Mouse (Mus musculus) limb, embryonic 14.5 days (tissue): ENCODE results near the gene Dynlt1f. TPM values are rescaled to one million over a fixed set of nuclear protein-coding genes. Genes with fewer than 3 reads are reported as not detected.
"Not testable (repeated sequence)": the region's sequence is repeated elsewhere in the genome, so short reads cannot be mapped to it uniquely, and the experiment has no call there.

ENCODE experiments used
- ATAC-seq: fragments of 200-750 bp; cut with Nextera tagmentation; 2 replicates; pipeline ENCODE4 v1.8.0; 2017; ENCODE audit warnings: low read depth, moderate number of reproducible peaks, moderate TSS enrichment; ENCODE audit not compliant: low FRiP score
- DNase-seq: peaks from one replicate; pipeline ENCODE4 v3.0.0-alpha.2; 2015; ENCODE audit warnings: low spot score
- H3K27ac ChIP-seq: fragments of 300-500 bp; sonication (generic); replicated peaks from 2 replicates; pipeline ENCODE4 v1.5.1; 2014; ENCODE audit warnings: low read depth, mild to moderate bottlenecking, low read length, moderate library complexity, mixed read lengths
- H3K27me3 ChIP-seq: fragments of 300-500 bp; sonication (generic); 2 replicates; pipeline ENCODE4 v1.6.1; 2014; ENCODE audit warnings: low read length, mixed read lengths; ENCODE audit not compliant: control insufficient read depth, insufficient read depth
- H3K36me3 ChIP-seq: fragments of 300-500 bp; sonication (generic); 2 replicates; pipeline ENCODE4 v1.6.1; 2014; ENCODE audit warnings: mild to moderate bottlenecking, low read length, moderate library complexity, mixed read lengths; ENCODE audit not compliant: control insufficient read depth, insufficient read depth
- H3K4me1 ChIP-seq: fragments of 300-500 bp; sonication (generic); 2 replicates; pipeline ENCODE4 v1.6.1; 2014; ENCODE audit warnings: antibody characterized with exemption, low read length, mixed read lengths; ENCODE audit not compliant: control insufficient read depth, insufficient read depth
- H3K4me2 ChIP-seq: fragments of 300-500 bp; sonication (generic); replicated peaks from 2 replicates; pipeline ENCODE4 v1.6.1; 2014; ENCODE audit warnings: low read depth, mild to moderate bottlenecking, low read length, moderate library complexity; ENCODE audit not compliant: severe bottlenecking
- H3K4me3 ChIP-seq: fragments of 300-500 bp; sonication (generic); replicated peaks from 2 replicates; pipeline ENCODE4 v1.5.1; 2014; ENCODE audit warnings: low read length
- H3K9ac ChIP-seq: fragments of 300-500 bp; sonication (generic); 2 replicates; pipeline ENCODE4 v1.6.1; 2014; ENCODE audit warnings: mild to moderate bottlenecking, low read depth, low read length, moderate library complexity; ENCODE audit not compliant: severe bottlenecking
- H3K9me3 ChIP-seq: fragments of 300-500 bp; sonication (generic); 2 replicates; pipeline ENCODE4 v1.6.1; 2016; ENCODE audit warnings: low read length; ENCODE audit not compliant: control insufficient read depth
- WGBS: fragments of 180-500 bp; shearing (Covaris S2); extraction: QIAGEN DNeasy Blood & Tissue Kit; methylation state at CpG from one replicate; pipeline ENCODE4 v1.1.7; 2014; 5-methylcytosine and 5-hydroxymethylcytosine counted together
- polyA plus RNA-seq, 2 experiments: library from polyadenylated mRNA; depleted of rRNA in 1 of 2; stranded (reverse) in 1 of 2; unstranded in 1 of 2; fragments of >200 nt; fragmentation: Nextera tagmentation in 1 of 2; extraction: Ambion mirVana in 1 of 2; gene quantifications; 2 replicates each; pipeline versions ENCODE4 v1.2.1 to v1.2.3; 2012 to 2014

Dynlt1f gene
- polyA plus RNA-seq, 2 experiments = 228 to 248 TPM

DNA sequence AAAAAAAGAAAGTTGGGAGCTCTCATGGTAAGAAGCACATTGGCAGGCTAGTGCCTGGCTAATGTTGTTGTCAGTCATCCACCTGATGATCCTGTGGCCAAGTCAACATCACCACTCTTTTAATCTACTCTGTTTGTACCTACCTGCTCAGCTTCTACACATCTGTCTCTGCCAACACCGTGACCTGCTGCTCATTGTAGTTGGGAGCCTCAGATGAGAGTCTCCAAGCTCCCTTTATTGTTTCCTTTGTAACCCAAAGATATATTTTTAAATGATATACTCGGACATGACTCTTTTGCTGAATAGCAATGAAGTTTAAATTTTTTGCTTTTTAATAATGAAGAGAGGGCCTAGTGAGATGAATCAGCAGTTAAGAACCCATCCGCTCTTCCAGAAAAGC lies 771 bp upstream of the Dynlt1f start:
- not testable (repeated sequence) for H3K36me3 ChIP-seq, H3K27me3 ChIP-seq, H3K9ac ChIP-seq, H3K4me3 ChIP-seq, ATAC-seq, H3K27ac ChIP-seq, DNase-seq, H3K4me1 ChIP-seq, H3K9me3 ChIP-seq, H3K4me2 ChIP-seq
- 96% methylated on average over 1 of the region's 3 CpGs for WGBS

- Histone ChIP-seq H3K27ac (peak overlapping the region; percentile 72), H3K4me2 (peak overlapping the region; percentile 43), H3K4me3 (peak overlapping the region; percentile 50), H3K9ac (peak overlapping the region; percentile 69)
- ATAC-seq = peak; percentile 89
- not testable (repeated sequence) for H3K36me3 ChIP-seq, H3K27me3 ChIP-seq, H3K4me1 ChIP-seq, H3K9me3 ChIP-seq
- WGBS = under 1% methylated on average over 33 of the region's 36 CpGs
- peak; percentile 77 for DNase-seq
These were observed 601 bp downstream of the Dynlt1f start for GRCm38 (mm10) chr17:6655087-6655511.

GRCm38 (mm10) chr17:6653341-6653946 lies 2.3 kb downstream of the Dynlt1f start:
- not testable (repeated sequence) for H3K4me2 ChIP-seq, H3K36me3 ChIP-seq, H3K4me3 ChIP-seq, H3K9ac ChIP-seq, H3K9me3 ChIP-seq, H3K27ac ChIP-seq, H3K27me3 ChIP-seq, ATAC-seq, DNase-seq, H3K4me1 ChIP-seq
- 85% methylated on average over 4 of the region's 5 CpGs for WGBS

GRCm38 (mm10) chr17:6650904-6651565 lies 4.7 kb downstream of the Dynlt1f start:
- DNase-seq, H3K27me3 ChIP-seq, H3K4me3 ChIP-seq, H3K27ac ChIP-seq, ATAC-seq, H3K4me1 ChIP-seq, H3K9ac ChIP-seq, H3K36me3 ChIP-seq, H3K9me3 ChIP-seq, H3K4me2 ChIP-seq: not testable (repeated sequence)
- 68% methylated on average over 3 of the region's 7 CpGs for WGBS

DNA sequence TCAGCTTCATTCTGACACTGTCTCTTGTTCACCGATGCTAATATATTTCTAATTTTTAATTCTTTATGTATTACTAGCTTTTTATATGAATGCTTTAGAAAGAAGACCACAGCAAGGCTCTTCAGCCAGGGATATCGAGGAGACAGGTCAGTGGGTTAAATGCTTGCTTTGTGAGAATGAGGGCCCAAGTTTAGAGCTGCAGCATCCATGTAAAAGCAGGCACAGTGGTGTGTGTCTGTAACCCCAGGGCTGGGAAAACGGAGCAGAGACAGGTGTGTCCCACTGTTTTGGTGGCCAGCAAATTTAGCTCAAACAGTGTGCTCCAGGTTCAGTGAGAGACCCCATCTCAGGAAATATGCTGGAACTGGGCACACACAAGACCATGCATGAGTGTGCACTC lies 8.2 kb downstream of the Dynlt1f start:
- 96% methylated on average over 3 of the region's 3 CpGs for WGBS
- ATAC-seq = not testable (repeated sequence)

DNA sequence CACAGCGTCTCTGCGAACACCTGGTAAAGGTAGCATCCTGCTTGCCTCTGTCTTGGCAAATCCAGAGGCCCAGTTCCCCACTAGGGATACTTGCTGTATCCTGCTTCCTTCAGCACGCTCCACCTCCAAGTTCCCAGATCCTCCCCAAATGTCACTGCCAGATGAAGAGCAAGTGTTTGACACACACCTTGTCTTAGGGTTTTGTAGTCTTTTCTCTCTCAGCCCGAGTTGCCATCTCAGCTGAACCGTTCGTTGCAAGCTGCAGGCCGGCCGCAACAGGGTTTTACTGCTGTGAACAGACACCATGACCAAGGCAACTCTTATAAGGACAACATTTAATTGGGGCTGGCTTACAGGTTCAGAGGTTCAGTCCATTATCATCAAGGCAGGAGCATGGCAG lies 8.9 kb downstream of the Dynlt1f start:
- not testable (repeated sequence) for H3K4me3 ChIP-seq, H3K4me2 ChIP-seq, DNase-seq, H3K4me1 ChIP-seq, H3K27me3 ChIP-seq, H3K27ac ChIP-seq, H3K9me3 ChIP-seq, H3K9ac ChIP-seq, ATAC-seq, H3K36me3 ChIP-seq
- WGBS = 94% methylated on average over 4 of the region's 8 CpGs

More for the DNA sequence above, 8.2 kb downstream of the Dynlt1f start:
- H3K9me3 ChIP-seq, H3K36me3 ChIP-seq, H3K9ac ChIP-seq, H3K4me2 ChIP-seq, H3K4me1 ChIP-seq, DNase-seq, H3K4me3 ChIP-seq, H3K27me3 ChIP-seq, H3K27ac ChIP-seq: not testable (repeated sequence)

- not testable (repeated sequence) for H3K4me3 ChIP-seq, H3K9me3 ChIP-seq, H3K4me2 ChIP-seq, ATAC-seq, H3K36me3 ChIP-seq, H3K27me3 ChIP-seq, H3K27ac ChIP-seq, DNase-seq, H3K9ac ChIP-seq, H3K4me1 ChIP-seq
- 55% methylated on average over 1 of the region's 4 CpGs for WGBS
These were observed 10.0 kb downstream of the Dynlt1f start for GRCm38 (mm10) chr17:6645668-6646067.

DNA sequence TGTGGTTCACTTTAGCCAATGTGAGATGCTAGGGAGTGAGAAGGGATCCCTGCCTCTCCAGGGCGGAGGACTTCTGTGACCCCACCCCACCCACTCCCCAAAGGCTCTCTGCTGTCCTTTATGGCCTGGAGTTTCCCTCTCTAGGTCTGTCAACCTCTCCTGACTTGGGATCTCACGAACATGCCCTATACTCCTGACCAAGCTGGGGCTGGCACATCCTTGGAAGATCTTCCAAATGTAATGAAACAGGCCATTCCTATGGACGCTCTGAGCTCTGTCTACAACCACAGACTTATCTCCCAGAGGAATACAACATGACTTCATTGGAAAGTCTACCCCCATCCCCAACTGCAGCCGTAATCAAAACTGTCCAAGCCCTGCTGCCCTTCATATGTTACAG lies 11.0 kb downstream of the Dynlt1f start:
- ATAC-seq, DNase-seq, H3K27me3 ChIP-seq, H3K9ac ChIP-seq, H3K4me3 ChIP-seq, H3K9me3 ChIP-seq, H3K36me3 ChIP-seq, H3K27ac ChIP-seq, H3K4me2 ChIP-seq, H3K4me1 ChIP-seq: not testable (repeated sequence)
- WGBS = 87% methylated on average over 4 of the region's 4 CpGs
